Comparison of ENCODE assay signal across 1 mouse cellular context in genomic region chr13:37824956-37825645, GRCm38 (mm10).
A peak's percentile ranks its signal among the peaks of the same experiment; 100 is the strongest.
TF ChIP-seq lines count a peak whose summit lies in the region.

No protein-coding gene starts in this region.

TF ChIP-seq in MEL, 35 proteins besides CTCF, POLR2A, EP300 and RAD21 (continued from another document):
- TF ChIP-seq RCOR1 (IDR thresholded peaks at IDR 0.05; ENCODE audit: low read depth, low read length) (no peak), NELFE (IDR thresholded peaks at IDR 0.05; ENCODE audit: low read depth, low read length) (no peak; the same call in none of the 2 replicates), NRF1 (IDR thresholded peaks at IDR 0.05; ENCODE audit: insufficient read depth, low read depth, low read length, poor library complexity, severe bottlenecking) (no peak), E2F4 (IDR thresholded peaks at IDR 0.05; ENCODE audit: borderline replicate concordance, low read depth, low read length) (no peak), ZC3H11A (IDR thresholded peaks at IDR 0.05; ENCODE audit: low read depth, low read length) (no peak), UBTF (IDR thresholded peaks at IDR 0.05; ENCODE audit: borderline replicate concordance, insufficient read depth, low read depth, low read length) (0 out of 2 replicates have a peak, but pooled peaks have one; percentile 23), CHD2 (IDR thresholded peaks at IDR 0.05; ENCODE audit: low read length) (no peak), ZKSCAN1 (IDR thresholded peaks at IDR 0.05; ENCODE audit: low read depth, low read length) (no peak)
TF ChIP-seq in MEL: peak in this region for 8.
